Mouse (Mus musculus) cerebellum, adult 9-11 months (tissue): Measurements from ENCODE around the gene Tlk1.

Source experiments
- DNase-seq: peaks from one replicate; pipeline ENCODE4 v3.0.0; 2022

Gene Tlk1

GRCm38 (mm10) chr2:70784447-70784846 is 41.1 kb downstream of the Tlk1 start:
- no peak for DNase-seq

- DNase-seq = no peak
These were observed 42.0 kb downstream of the Tlk1 start for GRCm38 (mm10) chr2:70783504-70783903.

- DNase-seq = no peak
These were observed 45.9 kb downstream of the Tlk1 start for GRCm38 (mm10) chr2:70779634-70780033.

- no peak for DNase-seq
These were observed 48.8 kb downstream of the Tlk1 start for GRCm38 (mm10) chr2:70776744-70777143.

GRCm38 (mm10) chr2:70764734-70765133 is 60.8 kb downstream of the Tlk1 start:
- DNase-seq = no peak

GRCm38 (mm10) chr2:70762741-70763140 is 62.8 kb downstream of the Tlk1 start:
- DNase-seq = no peak

- no peak for DNase-seq
These were observed 73.4 kb downstream of the Tlk1 start for GRCm38 (mm10) chr2:70752149-70752548.

- DNase-seq = no peak
These were observed 73.9 kb downstream of the Tlk1 start for GRCm38 (mm10) chr2:70751655-70752054.

GRCm38 (mm10) chr2:70742588-70742987 is 82.9 kb downstream of the Tlk1 start:
- no peak for DNase-seq

GRCm38 (mm10) chr2:70741901-70742300 is 83.6 kb downstream of the Tlk1 start:
- no peak for DNase-seq

GRCm38 (mm10) chr2:70736008-70736407 is 89.5 kb downstream of the Tlk1 start:
- no peak for DNase-seq

- no peak for DNase-seq
These were observed 90.0 kb downstream of the Tlk1 start for GRCm38 (mm10) chr2:70735534-70735933.

GRCm38 (mm10) chr2:70727089-70727488 is 98.4 kb downstream of the Tlk1 start:
- DNase-seq = no peak

GRCm38 (mm10) chr2:70723610-70724243 is 101.8 kb downstream of the Tlk1 start:
- no peak for DNase-seq

- DNase-seq = no peak
These were observed 114.7 kb downstream of the Tlk1 start for GRCm38 (mm10) chr2:70710878-70711277.

- no peak for DNase-seq
These were observed 115.3 kb downstream of the Tlk1 start for GRCm38 (mm10) chr2:70710236-70710635.

GRCm38 (mm10) chr2:70708986-70709730 is 116.4 kb downstream of the Tlk1 start:
- no peak for DNase-seq

- DNase-seq = no peak
These were observed 123.1 kb downstream of the Tlk1 start for GRCm38 (mm10) chr2:70702403-70702802.

- no peak for DNase-seq
These were observed 124.0 kb downstream of the Tlk1 start for GRCm38 (mm10) chr2:70701571-70701970.

GRCm38 (mm10) chr2:70700851-70701250 is 124.7 kb downstream of the Tlk1 start:
- no peak for DNase-seq

- DNase-seq = no peak
These were observed 129.8 kb downstream of the Tlk1 start for GRCm38 (mm10) chr2:70695712-70696111.

- DNase-seq = no peak
These were observed 135.3 kb downstream of the Tlk1 start for GRCm38 (mm10) chr2:70690195-70690594.

- DNase-seq = no peak
These were observed 137.0 kb downstream of the Tlk1 start for GRCm38 (mm10) chr2:70688454-70689078.

- DNase-seq = no peak
These were observed 143.2 kb downstream of the Tlk1 start for GRCm38 (mm10) chr2:70682324-70682723.
